Mouse (Mus musculus): ENCODE results near the gene Itsn2. TPM values are rescaled to one million over a fixed set of nuclear protein-coding genes. Genes with fewer than 3 reads are reported as not detected.

Itsn2 gene
- polyA plus RNA-seq, 1 experiment, result 20.5 TPM

DNA sequence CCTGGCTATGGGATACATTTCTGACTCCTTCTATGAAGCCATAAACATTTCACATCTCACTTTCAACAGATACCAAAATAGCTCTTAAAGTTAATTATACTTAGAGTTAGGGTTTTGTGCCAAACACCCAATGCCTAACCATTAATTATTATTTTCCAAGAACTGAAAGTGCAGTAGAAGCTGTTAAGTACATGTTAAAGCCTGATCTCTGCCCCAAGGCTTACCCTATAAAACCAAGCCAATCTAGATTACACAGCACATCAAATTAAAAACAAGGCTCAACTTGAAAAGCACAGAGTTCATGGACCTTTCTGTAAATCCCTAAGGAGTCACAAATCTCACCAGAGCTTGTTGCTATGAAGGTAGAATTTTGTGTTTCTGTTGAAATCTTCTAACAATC lies 10.1 kb upstream of the Itsn2 start:
- Histone ChIP-seq H3K4me3 (ENCODE audit: insufficient read depth, low read depth, low read length) (no peak overlapping the region), H3K27ac (replicated peaks; ENCODE audit: low read depth, low read length) (no peak overlapping the region), H3K4me1 (ENCODE audit: control insufficient read depth, insufficient read depth, insufficient read length, low read length) (no peaks in the 10 kb centered on the region)

DNA sequence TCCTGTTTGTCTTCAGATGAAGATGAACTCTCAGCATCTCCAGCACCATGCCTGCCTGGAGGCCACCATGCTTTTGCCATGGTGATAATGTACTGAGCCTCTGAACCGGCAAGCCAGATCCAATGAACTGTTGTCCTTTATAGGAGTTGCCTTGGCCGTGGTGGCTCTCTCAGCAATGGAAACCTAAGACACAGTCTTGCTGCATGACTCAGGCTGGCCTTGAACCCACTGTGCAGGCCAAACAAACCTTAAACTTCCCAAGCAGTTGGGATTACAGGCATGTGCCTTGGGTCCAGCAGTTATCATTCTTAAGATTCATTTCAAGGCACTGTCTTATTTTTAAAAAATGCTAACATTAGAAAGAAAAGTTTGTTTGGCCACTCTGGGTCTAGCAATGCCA lies 4.6 kb upstream of the Itsn2 start:
- Histone ChIP-seq H3K4me1 (ENCODE audit: control insufficient read depth, insufficient read depth, insufficient read length, low read length) (no peaks in the 10 kb centered on the region), H3K4me3 (ENCODE audit: insufficient read depth, low read depth, low read length) (no peak overlapping the region), H3K27ac (replicated peaks; ENCODE audit: low read depth, low read length) (no peak overlapping the region)

DNA sequence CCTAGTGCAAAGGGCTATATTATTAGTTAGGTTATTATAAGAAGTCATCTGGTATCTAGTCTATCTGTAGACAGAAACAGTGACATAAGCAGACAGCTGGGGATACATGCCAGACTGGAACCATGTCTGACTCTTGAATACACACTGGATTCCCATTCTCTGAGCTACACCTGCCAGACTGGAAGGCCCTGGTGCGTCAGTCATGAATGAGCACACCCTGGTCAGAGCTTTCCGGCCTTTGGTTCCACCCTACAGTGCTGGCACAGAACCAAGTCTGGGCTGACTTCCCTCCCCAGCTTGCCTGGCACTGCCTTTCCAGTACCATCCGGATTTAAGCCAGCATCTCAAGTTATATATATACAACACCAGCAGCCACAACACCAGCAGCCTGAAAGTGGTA lies 3.8 kb upstream of the Itsn2 start:
- H3K4me1 ChIP-seq (ENCODE audit: control insufficient read depth, insufficient read depth, insufficient read length, low read length), result no peaks in the 10 kb centered on the region
- no peak overlapping the region for H3K4me3 ChIP-seq (ENCODE audit: insufficient read depth, low read depth, low read length)
- H3K27ac ChIP-seq (replicated peaks; ENCODE audit: low read depth, low read length), result no peak overlapping the region

DNA sequence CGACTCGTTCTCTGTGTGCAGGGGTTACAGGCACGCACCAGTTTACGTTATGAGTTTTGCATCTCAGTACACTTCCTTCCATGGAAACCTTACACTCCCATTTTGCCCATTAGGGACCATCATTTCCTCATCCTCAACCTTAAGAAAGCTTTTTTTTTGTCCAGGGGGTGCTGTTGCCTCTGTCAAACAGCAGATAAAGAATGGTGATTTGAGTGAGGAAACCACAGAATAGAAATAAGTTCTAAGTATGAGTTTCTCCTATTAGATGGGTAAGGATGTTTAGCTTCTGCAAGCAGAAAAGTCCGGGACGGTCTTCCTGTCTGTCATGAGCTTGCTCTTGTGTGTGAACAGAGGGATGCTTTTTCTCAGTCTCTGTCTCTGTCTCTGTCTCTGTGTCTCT lies 413 bp upstream of the Itsn2 start:
- Histone ChIP-seq H3K27ac (replicated peaks; ENCODE audit: low read depth, low read length) (peak overlapping the region; percentile 86; the same call in 1 of the 2 replicates), H3K4me3 (ENCODE audit: insufficient read depth, low read depth, low read length) (peak overlapping the region; percentile 100), H3K4me1 (ENCODE audit: control insufficient read depth, insufficient read depth, insufficient read length, low read length) (no peaks in the 10 kb centered on the region)

DNA sequence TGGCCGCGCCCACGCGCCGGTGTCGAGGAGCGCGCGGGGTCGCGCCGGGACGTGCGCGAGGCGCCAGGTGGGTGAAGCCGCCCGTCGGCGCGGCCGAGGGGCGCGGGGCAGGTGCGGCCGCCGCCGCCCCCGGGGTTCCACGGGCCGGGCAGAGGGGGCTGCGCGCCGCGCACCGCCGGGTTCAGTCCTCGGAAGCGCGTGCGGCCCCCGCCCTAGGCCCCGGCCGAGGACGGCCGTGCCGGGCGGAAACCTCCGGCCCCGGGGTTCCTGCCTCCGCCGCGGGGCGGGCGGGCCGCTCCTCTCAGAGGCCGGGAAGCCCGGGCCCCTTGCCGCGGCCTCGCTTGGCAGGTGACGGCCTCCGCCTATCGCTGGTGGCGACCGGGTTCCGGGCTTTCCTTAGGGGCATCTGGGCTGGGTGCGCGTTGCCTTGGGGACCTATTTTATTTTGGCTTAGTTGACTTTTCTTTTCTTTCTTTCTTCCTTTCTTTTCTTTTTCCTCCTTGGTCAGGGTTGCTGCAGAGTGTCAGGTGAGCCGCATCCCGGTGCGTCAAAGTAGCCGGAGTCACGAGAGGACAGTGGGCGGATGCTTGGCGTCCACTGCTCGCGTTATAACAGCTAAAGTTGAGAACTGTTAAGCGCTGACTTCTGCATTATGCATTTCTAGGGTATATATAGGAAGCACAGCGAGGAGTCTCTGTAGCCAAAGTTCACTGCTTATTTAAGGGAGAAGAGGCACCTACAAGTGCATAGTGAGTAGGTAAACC lies 910 bp downstream of the Itsn2 start:
- Histone ChIP-seq H3K4me1 (ENCODE audit: control insufficient read depth, insufficient read depth, insufficient read length, low read length) (no peaks in the 10 kb centered on the region; the same call in 1 of the 2 replicates), H3K27ac (replicated peaks; ENCODE audit: low read depth, low read length) (peak overlapping the region; percentile 92), H3K4me3 (ENCODE audit: insufficient read depth, low read depth, low read length) (peak overlapping the region; percentile 100)

DNA sequence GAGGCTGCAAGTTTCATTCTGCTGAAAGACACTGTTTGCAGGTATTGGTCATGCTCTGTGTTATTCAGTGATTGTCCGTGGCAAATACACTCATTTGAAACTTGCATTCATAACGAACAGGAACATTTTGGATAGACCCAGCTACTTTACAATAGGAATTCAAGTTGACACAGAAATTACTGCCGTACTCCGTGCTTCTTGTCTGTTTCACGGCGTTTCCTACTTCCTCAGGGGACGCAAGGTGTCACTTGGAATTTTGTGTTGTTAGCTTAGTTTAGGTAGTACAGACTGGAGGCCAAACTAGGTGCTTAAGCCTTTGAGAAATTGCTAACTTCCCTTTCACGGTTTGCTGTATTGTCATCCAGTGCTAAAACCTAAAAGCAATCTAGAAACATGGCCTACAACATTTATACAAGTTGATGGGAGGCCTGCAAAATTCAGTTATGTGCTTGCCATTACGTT lies 1.5 kb downstream of the Itsn2 start:
- H3K4me3 ChIP-seq (ENCODE audit: insufficient read depth, low read depth, low read length), result peak overlapping the region; percentile 100
- peak overlapping the region; percentile 44; the same call in 1 of the 2 replicates for H3K27ac ChIP-seq (replicated peaks; ENCODE audit: low read depth, low read length)
- H3K4me1 ChIP-seq (ENCODE audit: control insufficient read depth, insufficient read depth, insufficient read length, low read length), result peaks cover 4% of the 10 kb centered on the region

DNA sequence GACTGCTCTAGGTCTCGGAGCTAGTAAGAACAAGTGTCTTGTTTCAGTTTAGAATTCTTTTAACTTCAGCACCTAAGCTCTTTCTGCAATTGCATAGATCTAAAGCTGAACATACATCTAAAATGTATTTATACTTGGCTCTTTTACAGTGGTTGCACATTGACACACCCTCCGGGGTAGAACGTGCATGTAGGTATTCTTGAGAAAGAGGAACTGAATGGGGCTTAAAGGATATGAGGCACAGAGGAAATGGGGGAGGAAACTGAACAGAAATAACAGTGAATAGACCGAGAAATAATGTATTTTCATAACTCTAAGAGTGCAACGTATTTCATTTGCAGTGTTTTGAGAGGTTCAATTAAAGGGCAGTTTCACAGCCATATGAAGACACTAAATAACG lies 2.6 kb downstream of the Itsn2 start:
- no peak overlapping the region for H3K27ac ChIP-seq (replicated peaks; ENCODE audit: low read depth, low read length)

DNA sequence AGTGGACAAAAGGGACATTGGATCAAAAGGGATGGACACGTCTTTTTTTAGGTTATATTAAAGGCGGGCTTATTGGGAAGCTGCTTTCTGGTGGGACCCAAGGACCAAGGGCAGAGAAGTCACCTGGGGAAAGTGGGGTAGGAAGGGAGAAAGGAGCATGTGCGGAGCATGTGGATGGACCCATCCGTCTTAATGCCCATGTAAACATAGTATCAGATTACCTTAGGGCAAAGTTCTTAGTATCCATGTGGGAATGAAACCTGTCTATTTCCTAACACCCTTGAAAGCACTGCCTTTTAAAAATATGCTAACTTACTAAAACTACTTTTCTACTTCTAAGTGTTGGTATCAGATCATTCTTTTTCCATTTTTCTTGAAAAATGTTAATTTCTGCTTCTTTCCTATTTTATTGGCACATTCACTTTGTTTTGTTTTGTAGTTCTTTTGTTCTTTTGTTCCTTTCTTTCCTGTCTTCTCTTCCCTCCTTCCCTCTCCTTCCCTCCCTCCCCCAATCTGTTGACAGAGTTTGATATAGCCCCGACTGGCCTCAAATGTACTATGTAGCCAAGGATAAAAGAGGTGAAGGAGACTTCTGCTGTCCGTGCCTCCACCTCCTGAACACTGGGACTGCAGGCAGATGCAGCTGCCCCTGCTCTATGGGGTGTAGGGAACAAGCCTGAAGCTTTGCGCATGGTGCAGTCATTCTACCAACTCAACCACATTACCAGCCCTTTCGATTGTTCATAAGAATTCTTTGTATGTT lies 6.4 kb downstream of the Itsn2 start:
- peaks cover 15% of the 10 kb centered on the region for H3K4me1 ChIP-seq (ENCODE audit: control insufficient read depth, insufficient read depth, insufficient read length, low read length)
- 0 out of 2 replicates have a peak overlapping the region, but pooled peaks have one; percentile 3 for H3K27ac ChIP-seq (replicated peaks; ENCODE audit: low read depth, low read length)
- H3K4me3 ChIP-seq (ENCODE audit: insufficient read depth, low read depth, low read length), result no peak overlapping the region

More for the DNA sequence above, 2.6 kb downstream of the Itsn2 start:
- Histone ChIP-seq H3K4me3 (ENCODE audit: insufficient read depth, low read depth, low read length) (no peak overlapping the region), H3K4me1 (ENCODE audit: control insufficient read depth, insufficient read depth, insufficient read length, low read length) (peaks cover 9% of the 10 kb centered on the region)

DNA sequence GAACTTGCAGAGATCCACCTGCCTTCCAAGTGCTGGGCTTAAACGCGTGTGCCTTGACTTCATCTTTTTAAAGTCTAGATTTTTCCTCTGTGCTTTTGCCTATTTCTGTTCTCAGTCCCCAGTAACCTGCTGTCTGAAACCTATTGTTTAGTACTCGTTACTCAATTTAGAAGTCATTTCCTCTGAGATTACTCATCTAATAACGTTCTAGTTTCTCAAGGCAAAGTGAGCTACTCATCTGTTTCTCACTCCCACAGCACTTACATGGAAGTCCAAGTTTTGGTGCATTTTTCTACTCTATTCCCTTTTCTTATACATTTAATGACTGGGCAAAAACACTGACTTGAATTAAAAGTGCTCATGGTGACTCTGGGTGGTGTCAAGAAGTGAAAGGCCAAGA lies 7.3 kb downstream of the Itsn2 start:
- Histone ChIP-seq H3K27ac (replicated peaks; ENCODE audit: low read depth, low read length) (no peak overlapping the region), H3K4me1 (ENCODE audit: control insufficient read depth, insufficient read depth, insufficient read length, low read length) (peaks cover 15% of the 10 kb centered on the region), H3K4me3 (ENCODE audit: insufficient read depth, low read depth, low read length) (no peak overlapping the region)

DNA sequence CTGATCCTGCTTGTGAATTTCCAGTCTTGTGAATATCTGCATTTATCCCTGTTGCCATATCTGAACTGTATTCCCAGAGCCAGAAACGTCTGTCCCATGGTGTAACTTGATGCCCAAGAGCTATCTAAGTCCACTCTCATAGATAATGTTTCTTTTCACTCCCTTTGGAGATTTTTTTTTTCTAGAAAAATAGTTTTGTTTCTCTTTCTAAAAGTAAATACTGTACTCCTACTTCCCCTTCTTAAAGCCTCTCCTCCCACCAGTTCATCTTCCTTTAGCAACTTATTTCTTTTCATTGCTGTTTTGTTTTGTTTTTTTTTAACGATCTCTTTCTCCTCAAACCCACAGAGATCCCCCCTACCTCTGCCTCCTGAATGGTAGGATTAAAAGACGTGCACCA lies 14.2 kb downstream of the Itsn2 start:
- Histone ChIP-seq H3K27ac (replicated peaks; ENCODE audit: low read depth, low read length) (no peak overlapping the region), H3K4me1 (ENCODE audit: control insufficient read depth, insufficient read depth, insufficient read length, low read length) (peaks cover 4% of the 10 kb centered on the region), H3K4me3 (ENCODE audit: insufficient read depth, low read depth, low read length) (no peak overlapping the region)

DNA sequence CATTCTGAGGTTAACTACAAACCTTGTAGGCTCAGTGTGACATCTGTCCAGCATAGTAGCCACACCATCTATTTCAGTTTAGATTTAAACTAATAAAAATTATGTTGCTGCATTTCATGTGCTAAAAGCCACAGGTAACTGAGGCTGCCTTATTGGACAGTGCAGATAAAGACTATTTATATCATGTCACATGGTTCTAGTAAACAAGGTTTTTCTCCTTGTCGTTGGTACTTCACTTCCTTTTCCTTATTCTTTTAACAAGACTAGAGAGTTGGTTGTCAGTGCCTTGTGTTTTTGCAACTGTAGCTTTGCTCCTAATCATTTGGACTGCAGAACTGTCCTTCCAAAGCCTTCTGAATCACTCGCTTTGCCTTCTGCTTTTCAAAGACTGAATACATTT lies 22.3 kb downstream of the Itsn2 start:
- no peak overlapping the region for H3K4me3 ChIP-seq (ENCODE audit: insufficient read depth, low read depth, low read length)
- no peak overlapping the region for H3K27ac ChIP-seq (replicated peaks; ENCODE audit: low read depth, low read length)
- peaks cover 5% of the 10 kb centered on the region for H3K4me1 ChIP-seq (ENCODE audit: control insufficient read depth, insufficient read depth, insufficient read length, low read length)

DNA sequence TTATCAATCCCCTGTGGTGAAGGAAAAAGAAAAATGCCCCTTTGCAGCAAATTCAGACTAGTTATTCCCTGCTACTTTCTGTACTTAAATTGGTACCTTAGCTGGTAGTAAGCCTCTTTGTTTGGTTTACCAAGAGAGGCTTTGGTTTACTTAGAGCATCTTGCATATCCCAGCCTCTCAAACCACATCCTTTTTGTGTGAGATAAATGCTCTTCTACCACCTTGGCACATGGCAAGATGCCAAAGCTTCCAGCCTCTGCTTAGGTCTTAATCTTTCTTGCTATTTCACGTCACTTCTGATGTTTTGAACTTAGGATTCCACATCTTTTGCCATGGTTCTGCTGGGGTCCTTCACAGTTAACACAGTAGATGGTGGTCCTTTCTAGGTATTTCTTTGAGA lies 31.8 kb downstream of the Itsn2 start:
- Histone ChIP-seq H3K27ac (replicated peaks; ENCODE audit: low read depth, low read length) (no peak overlapping the region), H3K4me3 (ENCODE audit: insufficient read depth, low read depth, low read length) (no peak overlapping the region), H3K4me1 (ENCODE audit: control insufficient read depth, insufficient read depth, insufficient read length, low read length) (no peaks in the 10 kb centered on the region)

DNA sequence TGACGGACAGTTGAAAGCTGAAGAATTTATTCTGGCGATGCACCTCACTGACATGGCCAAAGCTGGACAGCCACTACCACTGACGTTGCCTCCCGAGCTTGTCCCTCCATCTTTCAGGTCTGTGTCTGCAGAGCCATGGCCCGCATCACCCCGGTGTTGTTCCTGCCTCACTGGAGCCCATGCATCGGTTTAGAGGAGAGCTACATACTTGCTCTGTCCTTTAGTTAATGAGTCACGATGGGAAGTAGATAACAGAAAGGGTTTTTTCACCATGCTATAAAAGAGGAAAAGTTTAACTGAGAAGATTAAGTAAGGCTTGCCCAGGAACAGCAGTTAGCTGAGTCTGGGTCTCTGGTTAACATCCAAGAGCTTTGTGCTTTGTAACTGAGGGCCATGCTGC lies 40.5 kb downstream of the Itsn2 start:
- Histone ChIP-seq H3K4me3 (ENCODE audit: insufficient read depth, low read depth, low read length) (no peak overlapping the region), H3K27ac (replicated peaks; ENCODE audit: low read depth, low read length) (no peak overlapping the region), H3K4me1 (ENCODE audit: control insufficient read depth, insufficient read depth, insufficient read length, low read length) (no peaks in the 10 kb centered on the region)

DNA sequence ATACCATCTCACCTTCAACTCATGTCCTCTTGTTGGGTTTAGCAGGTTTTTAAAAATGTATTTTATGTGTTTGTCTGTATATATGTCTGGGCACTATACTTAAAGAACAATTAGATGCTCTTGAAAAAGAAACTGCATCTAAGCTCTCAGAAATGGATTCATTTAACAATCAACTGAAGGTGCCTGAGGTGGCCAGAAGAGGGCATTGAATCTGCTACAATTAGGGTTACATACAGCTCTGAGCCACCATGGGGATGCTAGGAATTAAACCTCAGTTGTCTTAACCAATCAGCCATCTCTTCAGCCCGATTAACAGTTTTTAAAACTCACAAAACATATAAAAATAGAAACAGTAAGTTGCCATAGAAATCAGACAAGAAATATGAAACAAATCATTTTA lies 46.0 kb downstream of the Itsn2 start:
- Histone ChIP-seq H3K4me1 (ENCODE audit: control insufficient read depth, insufficient read depth, insufficient read length, low read length) (no peaks in the 10 kb centered on the region), H3K27ac (replicated peaks; ENCODE audit: low read depth, low read length) (no peak overlapping the region), H3K4me3 (ENCODE audit: insufficient read depth, low read depth, low read length) (no peak overlapping the region)

DNA sequence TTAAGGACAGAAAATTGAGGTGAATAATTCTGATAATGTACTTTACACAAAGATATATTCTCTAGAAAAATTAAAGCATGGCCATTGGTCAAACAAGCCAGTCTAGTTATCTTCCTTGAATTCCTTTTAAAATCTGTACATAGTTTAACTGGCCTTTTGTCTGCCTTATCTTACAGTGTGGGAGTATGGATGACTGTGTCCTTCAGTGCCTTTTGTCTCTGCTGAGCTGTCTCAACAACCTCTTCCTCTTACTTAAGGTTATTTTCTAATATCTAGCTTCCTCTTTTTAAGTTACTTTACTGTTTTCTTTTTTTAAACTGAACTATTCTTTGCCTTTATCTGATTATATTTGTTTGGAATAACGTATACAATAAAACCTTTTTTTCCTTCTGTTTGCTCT lies 48.3 kb downstream of the Itsn2 start:
- no peak overlapping the region for H3K4me3 ChIP-seq (ENCODE audit: insufficient read depth, low read depth, low read length)

DNA sequence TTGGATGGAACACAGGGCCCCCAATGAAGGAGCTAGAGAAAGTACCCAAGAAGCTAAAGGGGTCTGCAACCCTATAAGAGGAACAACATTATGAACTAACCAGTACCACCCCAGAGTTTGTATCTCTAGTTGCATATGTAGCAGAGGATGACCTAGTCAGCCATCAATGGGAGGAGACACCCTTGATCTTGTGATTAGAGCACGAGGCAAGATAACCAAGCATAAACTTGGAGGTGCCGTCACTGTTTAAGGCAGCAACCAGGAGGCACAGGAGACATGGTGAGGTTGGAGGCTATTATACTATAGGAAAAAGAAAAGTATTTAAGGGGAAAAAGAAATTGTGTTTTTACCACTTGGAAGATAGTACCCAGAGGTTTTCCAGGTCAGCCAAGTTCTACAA lies 64.4 kb downstream of the Itsn2 start:
- H3K27ac ChIP-seq (replicated peaks; ENCODE audit: low read depth, low read length), result no peak overlapping the region
- no peaks in the 10 kb centered on the region for H3K4me1 ChIP-seq (ENCODE audit: control insufficient read depth, insufficient read depth, insufficient read length, low read length)
- H3K4me3 ChIP-seq (ENCODE audit: insufficient read depth, low read depth, low read length), result no peak overlapping the region

More for the DNA sequence above, 48.3 kb downstream of the Itsn2 start:
- Histone ChIP-seq H3K4me1 (ENCODE audit: control insufficient read depth, insufficient read depth, insufficient read length, low read length) (no peaks in the 10 kb centered on the region), H3K27ac (replicated peaks; ENCODE audit: low read depth, low read length) (no peak overlapping the region)
